Mouse (Mus musculus) cerebellum, adult 8-10 months (tissue): ENCODE measurements around the gene Vars.
"Not testable (repeated sequence)": the region's sequence is repeated elsewhere in the genome, so short reads cannot be mapped to it uniquely, and the experiment has no call there.

Source experiments
- DNase-seq: peaks from one replicate; pipeline ENCODE4 v3.0.0; 2022

The Vars gene

DNA sequence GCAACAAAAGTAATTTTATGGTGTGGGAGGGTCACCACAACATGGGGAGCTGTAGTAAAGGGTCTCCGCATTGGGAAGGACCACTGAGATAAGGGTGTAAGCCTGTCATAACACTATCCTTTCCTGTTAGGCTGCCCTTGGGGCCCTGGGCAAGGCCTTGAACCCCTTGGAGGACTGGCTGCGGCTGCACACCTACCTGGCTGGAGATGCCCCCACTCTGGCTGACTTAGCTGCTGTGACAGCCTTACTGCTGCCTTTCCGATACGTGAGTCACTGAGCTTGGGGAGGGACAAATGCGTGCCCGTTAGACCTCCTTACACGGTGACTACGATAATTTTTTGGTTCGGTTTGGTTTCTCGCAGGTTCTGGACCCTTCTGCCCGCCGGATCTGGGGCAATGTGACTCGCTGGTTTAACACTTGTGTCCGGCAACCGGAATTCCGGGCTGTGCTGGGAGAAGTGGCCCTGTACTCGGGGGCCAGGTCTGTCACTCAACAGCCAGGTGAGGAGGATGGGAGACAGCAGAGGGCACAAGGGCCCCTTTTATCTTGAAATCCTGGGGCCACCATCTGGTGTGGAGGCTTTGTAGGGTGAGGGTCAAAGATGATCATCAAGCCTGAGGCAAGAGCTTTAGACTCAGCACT, 3.4 kb downstream of the Vars start:
- no peak for DNase-seq

DNA sequence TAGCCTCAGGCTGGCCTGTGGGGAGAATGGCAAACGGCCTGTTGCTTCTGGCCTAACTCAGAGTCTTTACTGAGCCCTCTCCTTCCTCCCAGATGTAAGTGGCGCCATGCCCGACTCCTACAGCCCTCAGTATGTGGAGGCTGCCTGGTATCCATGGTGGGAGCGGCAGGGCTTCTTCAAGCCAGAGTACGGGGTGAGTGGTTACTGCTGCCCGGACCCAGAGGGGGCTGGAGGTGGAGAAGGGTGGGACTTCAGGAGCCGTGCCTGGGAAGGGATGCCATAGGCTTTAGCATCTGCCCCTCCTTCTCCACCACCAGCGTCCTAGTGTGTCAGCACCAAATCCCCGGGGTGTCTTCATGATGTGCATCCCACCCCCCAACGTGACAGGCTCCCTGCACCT, 4.4 kb downstream of the Vars start:
- no peak for DNase-seq

GRCm38 (mm10) chr17:35005902-35006301, 5.1 kb downstream of the Vars start:
- DNase-seq: not testable (repeated sequence)

- no peak for DNase-seq
Measured at GRCm38 (mm10) chr17:35007387-35007991, 6.7 kb downstream of the Vars start.

GRCm38 (mm10) chr17:35009586-35009985, 8.8 kb downstream of the Vars start:
- DNase-seq: peak; percentile 74

DNA sequence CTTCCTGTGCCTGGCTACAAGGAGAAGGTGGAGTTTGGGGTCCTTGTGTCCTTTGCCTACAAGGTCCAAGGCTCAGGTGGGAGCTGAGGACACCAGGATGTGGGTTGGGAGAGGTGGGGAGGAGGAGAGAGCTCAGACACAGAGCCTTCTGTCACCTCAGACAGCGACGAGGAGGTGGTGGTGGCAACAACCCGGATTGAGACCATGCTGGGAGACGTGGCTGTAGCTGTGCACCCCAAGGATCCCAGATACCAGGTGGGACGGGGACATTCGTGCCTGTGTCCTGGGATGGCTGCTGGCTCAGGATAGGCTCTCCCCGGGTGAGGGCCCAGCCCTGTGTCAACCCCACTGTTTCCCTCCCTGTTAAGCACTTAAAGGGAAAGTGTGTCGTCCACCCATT, 10.7 kb downstream of the Vars start:
- no peak for DNase-seq

GRCm38 (mm10) chr17:35012430-35012829, 11.6 kb downstream of the Vars start:
- peak; percentile 20 for DNase-seq

GRCm38 (mm10) chr17:35013221-35013620, 12.4 kb downstream of the Vars start:
- peak; percentile 14 for DNase-seq

GRCm38 (mm10) chr17:35015296-35015695, 14.5 kb downstream of the Vars start:
- peak; percentile 30 for DNase-seq

- DNase-seq: peak; percentile 81
Measured at GRCm38 (mm10) chr17:35016376-35016775, 15.6 kb downstream of the Vars start, which contains the start of gene Vwa7. Gene Vwa7 (plus strand): TSS chr17:35016579.

GRCm38 (mm10) chr17:35016791-35017705, 16.3 kb downstream of the Vars start:
- no peak for DNase-seq

- DNase-seq: peak; percentile 35
Measured at GRCm38 (mm10) chr17:35017706-35018030, 16.9 kb downstream of the Vars start.

DNA sequence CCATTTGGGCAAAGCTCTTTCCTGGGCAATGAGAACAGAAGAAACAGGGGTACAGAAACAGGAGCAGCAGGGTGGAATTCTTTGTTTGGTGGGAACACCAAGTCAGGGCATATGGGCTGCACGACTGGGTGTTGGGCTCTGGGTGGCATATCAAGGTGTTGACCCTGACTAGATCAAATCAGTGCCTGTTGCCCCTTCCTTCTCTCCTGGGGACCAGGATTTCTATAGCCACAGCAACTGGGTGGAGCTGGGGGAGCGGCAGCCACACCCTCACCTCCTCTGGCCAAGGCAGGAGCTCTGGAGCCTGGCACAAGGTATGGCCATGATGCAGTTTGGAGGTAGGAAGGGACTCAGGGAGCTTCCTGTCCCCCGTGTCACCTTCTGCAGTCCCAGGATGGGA, 17.4 kb downstream of the Vars start:
- peak; percentile 12 for DNase-seq

DNA sequence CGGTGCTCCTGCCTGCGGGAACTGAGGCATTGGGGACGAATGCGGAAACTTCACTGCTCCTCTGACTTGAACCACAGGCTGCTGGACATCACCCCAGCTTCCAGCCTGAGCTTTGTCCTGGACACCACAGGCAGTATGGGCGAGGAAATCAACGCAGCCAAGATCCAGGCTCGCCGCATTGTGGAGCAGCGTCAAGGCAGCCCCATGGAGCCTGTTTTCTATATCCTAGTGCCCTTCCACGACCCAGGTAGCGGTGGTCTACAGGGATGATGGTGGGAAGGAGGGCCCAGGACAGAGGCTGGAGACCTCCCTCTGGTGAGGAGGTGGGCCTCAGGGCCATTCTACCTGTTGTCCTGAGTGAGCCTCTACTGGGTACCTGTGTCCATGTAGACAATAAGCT, 19.1 kb downstream of the Vars start:
- peak; percentile 17 for DNase-seq

- DNase-seq: no peak
Measured at GRCm38 (mm10) chr17:35020551-35020950, 19.8 kb downstream of the Vars start.

- DNase-seq: peak; percentile 90
Measured at GRCm38 (mm10) chr17:35021163-35021808, 20.5 kb downstream of the Vars start.

DNA sequence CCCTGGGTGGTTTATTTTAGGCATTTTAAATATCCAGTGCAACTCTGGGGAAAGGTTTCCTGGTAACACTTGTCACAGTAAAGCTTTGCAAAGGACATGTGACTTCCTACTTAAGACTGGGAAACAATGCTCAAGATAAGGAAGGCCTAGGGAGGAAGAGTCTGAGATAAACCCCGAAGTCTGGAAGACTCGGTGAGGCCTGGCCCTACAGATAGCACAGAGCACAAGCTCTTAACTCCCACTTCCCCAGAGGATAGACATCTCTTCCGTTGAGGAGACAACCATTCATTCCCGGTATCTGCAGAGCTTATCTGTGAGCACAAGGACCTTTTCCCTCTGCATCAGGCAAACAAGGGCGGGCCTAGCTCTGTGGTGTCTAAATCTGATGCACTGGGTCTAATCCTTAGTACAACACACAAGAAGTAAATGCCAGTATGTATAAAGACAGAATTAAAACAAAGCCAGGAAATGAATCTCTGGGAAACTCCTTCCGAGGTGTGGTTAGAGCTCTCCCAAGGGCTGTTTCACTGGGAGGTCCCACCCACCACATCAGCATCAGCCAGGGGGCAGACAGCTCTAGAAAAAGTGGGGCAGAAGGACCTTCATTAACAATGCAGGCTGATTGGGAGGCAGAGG, 21.2 kb downstream of the Vars start:
- no peak for DNase-seq

GRCm38 (mm10) chr17:35022541-35023060, 21.8 kb downstream of the Vars start:
- DNase-seq: no peak

- no peak for DNase-seq
Measured at GRCm38 (mm10) chr17:35023221-35023620, 22.4 kb downstream of the Vars start.

DNA sequence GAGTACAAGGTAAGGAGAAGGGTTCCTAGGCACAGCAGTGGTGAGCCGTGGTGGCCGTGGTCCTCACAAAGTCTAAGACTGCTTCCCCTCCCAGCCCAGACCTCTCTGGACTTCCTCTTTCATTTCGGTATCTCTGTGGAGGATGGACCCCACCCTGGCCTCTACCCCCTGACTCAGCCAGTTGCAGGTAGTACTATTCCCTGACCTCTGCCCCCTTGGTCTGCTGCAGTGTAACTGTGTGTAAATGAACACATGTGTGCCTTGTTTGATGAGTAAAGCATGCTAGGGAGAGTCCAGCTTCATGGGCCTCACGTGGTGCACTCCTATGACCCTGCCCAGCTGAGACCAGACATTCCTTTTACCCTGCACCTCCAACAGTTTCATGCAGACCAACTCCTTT, 23.0 kb downstream of the Vars start:
- DNase-seq: no peak

DNA sequence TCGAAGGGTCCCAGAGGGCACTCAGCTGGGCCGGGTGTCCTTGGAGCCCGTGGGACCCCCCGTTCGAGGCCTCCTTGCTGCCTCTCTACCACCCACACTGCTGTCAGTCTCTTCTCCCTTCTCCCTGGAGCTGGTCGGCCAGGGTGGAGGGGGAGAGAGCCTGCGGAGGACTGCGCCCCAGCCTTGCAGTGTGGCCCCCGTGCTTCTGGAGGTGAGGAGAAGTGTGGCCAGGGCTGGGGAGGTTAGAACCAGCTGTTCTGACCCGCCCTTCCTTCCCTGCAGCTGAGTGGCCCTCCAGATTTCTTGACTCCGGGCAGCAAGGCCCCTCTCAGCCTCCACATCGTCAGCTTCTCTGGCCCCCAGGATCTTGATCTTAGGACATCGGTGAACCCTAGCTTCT, 23.5 kb downstream of the Vars start:
- DNase-seq: no peak

GRCm38 (mm10) chr17:35024691-35025488, 24.1 kb downstream of the Vars start:
- DNase-seq: no peak
